Mouse (Mus musculus) embryo, embryonic 11 days (tissue): Measurements from ENCODE around the gene Gm3020.
"Not testable (repeated sequence)": the region's sequence is repeated elsewhere in the genome, so short reads cannot be mapped to it uniquely, and the experiment has no call there.

Source experiments
- DNase-seq: peaks from one replicate; pipeline ENCODE4 v3.0.0-alpha.2; 2015

Gene Gm3020

GRCm38 (mm10) chr14:3651730-3652129, at the start of gene Gm3020:
Gm3020 (plus strand) TSS chr14:3652030.
- not testable (repeated sequence) for DNase-seq

DNA sequence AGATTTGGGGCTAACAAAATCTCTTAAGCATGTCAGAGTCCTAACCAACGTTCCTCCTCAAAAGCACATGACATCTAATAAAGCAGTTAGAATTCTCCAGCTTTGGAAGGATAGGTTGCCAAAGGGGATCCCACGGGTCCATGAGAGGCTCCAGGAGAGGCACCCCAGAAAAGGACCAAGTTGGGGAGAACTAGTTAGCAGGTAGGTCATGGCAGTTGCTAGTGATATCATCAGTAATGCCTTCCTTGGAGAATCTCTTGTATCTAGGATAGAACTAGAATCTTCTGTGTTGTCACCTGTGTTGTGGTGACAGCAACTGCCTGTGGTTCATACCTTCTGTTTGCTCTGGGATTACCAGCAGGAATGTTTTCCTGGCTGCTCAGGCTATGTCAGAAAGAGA, 17.6 kb upstream of the Gm3020 start, which contains the start of gene Gm3012:
Gene Gm3012 (plus strand): TSS at position 301 of the 400 bp plus-strand sequence.
- DNase-seq, result not testable (repeated sequence)

- not testable (repeated sequence) for DNase-seq
Observed at GRCm38 (mm10) chr14:3688483-3688882, 36.7 kb downstream of the Gm3020 start, which contains the start of gene Gm3043. Gm3043 (plus strand) TSS chr14:3688783.
